Comparison of ENCODE assay signal across 8 mouse cellular contexts in the genomic region with DNA sequence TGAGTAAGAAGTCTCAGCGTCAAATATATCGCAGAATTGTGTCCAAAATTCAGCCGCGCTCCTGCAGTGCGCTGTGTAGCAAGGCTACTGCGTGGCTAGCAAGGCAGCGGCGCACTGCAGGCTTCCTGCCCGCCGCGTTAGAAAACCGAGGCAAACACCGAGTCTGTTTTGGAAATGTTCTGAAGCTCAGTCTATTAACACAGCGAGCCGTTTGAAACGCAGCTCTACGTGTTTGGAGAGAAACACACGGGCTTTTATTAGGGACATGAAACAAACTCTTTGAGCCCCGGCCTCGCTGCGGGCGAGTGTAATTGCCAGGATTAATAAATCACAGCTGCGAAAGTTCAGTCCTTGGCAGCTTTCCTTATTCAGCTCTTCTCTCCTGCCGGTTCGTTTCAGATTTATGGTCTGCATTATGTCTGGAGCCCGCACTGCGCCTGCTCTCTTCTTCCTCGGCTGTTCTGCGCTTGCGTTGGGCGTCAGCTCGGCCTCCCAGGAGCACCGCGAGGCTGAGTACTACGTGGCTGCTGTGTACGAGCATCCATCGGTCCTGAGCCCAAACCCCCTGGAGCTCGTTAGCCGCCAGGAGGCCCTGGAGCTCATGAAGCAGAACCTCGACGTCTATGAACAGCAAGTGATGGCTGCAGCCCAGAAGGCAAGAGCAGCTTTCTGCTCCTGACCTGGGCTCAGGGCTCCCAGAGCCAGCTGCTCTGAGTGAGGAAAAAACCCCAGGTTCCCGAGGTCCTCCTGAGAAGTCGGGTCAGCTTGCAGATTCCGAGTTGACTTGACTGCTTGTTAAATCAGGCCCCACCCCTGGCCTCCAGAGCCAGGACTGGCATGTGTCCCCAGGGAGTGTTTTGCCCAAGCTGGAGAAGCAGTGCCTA. TPM values are rescaled to one million over a fixed set of nuclear protein-coding genes. Genes with fewer than 3 reads are reported as not detected.
A peak's percentile ranks its signal among the peaks of the same experiment; 100 is the strongest.
DNase-seq lines count a peak whose midpoint lies in the region; ATAC-seq lines count a peak whose summit lies in the region.

No protein-coding gene starts in this region.

- peak overlapping the region; percentile 74 for H3K4me2 ChIP-seq in intestine, embryonic 15.5 days (replicated peaks)

- H3K36me3 ChIP-seq in intestine, embryonic 15.5 days = no peaks in the 10 kb centered on the region
- H3K36me3 ChIP-seq in megakaryocyte, embryonic 14.5 days (replicated peaks; ENCODE audit: low read length) = peaks cover 37% of the 10 kb centered on the region

- H3K4me1 ChIP-seq in intestine, embryonic 15.5 days (replicated peaks) = peaks cover 56% of the 10 kb centered on the region
- peaks cover 99% of the 10 kb centered on the region for H3K4me1 ChIP-seq in megakaryocyte, embryonic 14.5 days

- H3K27ac ChIP-seq in intestine, embryonic 15.5 days = peak overlapping the region; percentile 98

- no peaks in the 10 kb centered on the region for H3K9me3 ChIP-seq in intestine, embryonic 15.5 days
- H3K9me3 ChIP-seq in megakaryocyte, embryonic 14.5 days = 0 out of 2 replicates have a peak, but pooled peaks cover 3% of the 10 kb centered on the region

- peak overlapping the region; percentile 41 for H3K9ac ChIP-seq in intestine, embryonic 15.5 days

- H3K4me3 ChIP-seq in intestine, embryonic 15.5 days (replicated peaks) = peak overlapping the region; percentile 31
- peak overlapping the region; percentile 90 for H3K4me3 ChIP-seq in megakaryocyte, embryonic 14.5 days (replicated peaks)

- intact Hi-C loops in left cerebral cortex, postnatal 10 days (cut with DNase I) = loop anchor here (2.0 to 5.0 kb wide), 2 partner anchors 35 to 119 kb away; no protein-coding TSS in a partner anchor

- WGBS in intestine, embryonic 15.5 days = 2% methylated on average over 44 of the region's 44 CpGs

- peak; percentile 94 for DNase-seq in adrenal gland, adult 2 months
- peak; percentile 82 for DNase-seq in embryo, embryonic 9.5 days (ENCODE audit: extremely low spot score)
- DNase-seq in gastrocnemius, postnatal 4 days (ENCODE audit: low spot score in 2 of 2) = peak; percentile 68 to 86
- DNase-seq in left cerebral cortex, postnatal 10 days (ENCODE audit: extremely low spot score in 1 of 2, low spot score in 2 of 2) = peak; percentile 90 to 91
- DNase-seq in right cerebral cortex, postnatal 10 days (ENCODE audit: low spot score in 2 of 2) = peak; percentile 94 to 95
- peak; percentile 75 for DNase-seq in urinary bladder, postnatal 25 days (ENCODE audit: low spot score)

- H3K27me3 ChIP-seq in intestine, embryonic 15.5 days (replicated peaks) = no peaks in the 10 kb centered on the region
- no peaks in the 10 kb centered on the region for H3K27me3 ChIP-seq in megakaryocyte, embryonic 14.5 days (replicated peaks)

- ATAC-seq in intestine, embryonic 15.5 days = peak; percentile 93

RNA-seq across cellular contexts. Expression of a gene that starts 20.8 kb away (rescaled TPM):
- total RNA-seq in adrenal gland, adult 2 months (2021) = 10 to 100 TPM; 38.9 to 67.1 TPM
- 10.8 and 15.2 TPM in 2 replicates for polyA plus RNA-seq in adrenal gland, adult 2 months (2012; rRNA removed)
- total RNA-seq in gastrocnemius, postnatal 4 days (2021) = 10 to 100 TPM; 15.0 to 15.4 TPM
- 15.5 and 17.4 TPM in 2 replicates for polyA plus RNA-seq in intestine, embryonic 15.5 days (2015; fragmentation: Nextera tagmentation; extraction: Ambion mirVana)
- 1 to 10 TPM; 6.4 to 7.8 TPM for total RNA-seq in left cerebral cortex, postnatal 10 days (2021)
- 2.9 TPM in 1 of 2 replicates, not detected in the other for polyA plus RNA-seq in megakaryocyte, embryonic 14.5 days (2012; ENCODE audit: insufficient read depth, low replicate concordance)

RNA-seq across cellular contexts. Expression of a gene that starts 21.1 kb away (rescaled TPM):
- total RNA-seq in adrenal gland, adult 2 months (2021) = 10 to 100 TPM; 55.6 to 63.4 TPM
- polyA plus RNA-seq in adrenal gland, adult 2 months (2012; rRNA removed) = 45.8 and 46.2 TPM in 2 replicates
- total RNA-seq in gastrocnemius, postnatal 4 days (2021) = 10 to 100 TPM; 16.9 to 19.1 TPM
- 27.6 TPM in 2 replicates for polyA plus RNA-seq in intestine, embryonic 15.5 days (2015; fragmentation: Nextera tagmentation; extraction: Ambion mirVana)
- 1 to 10 TPM; 7.4 to 9.9 TPM for total RNA-seq in left cerebral cortex, postnatal 10 days (2021)
- polyA plus RNA-seq in megakaryocyte, embryonic 14.5 days (2012; ENCODE audit: insufficient read depth, low replicate concordance) = 2.2 and 10.5 TPM in 2 replicates

RNA-seq across cellular contexts. Expression of a gene that starts 21.2 kb away (rescaled TPM):
- total RNA-seq in adrenal gland, adult 2 months (2021) = 1 to 10 TPM in 1 of 2 experiments, not detected in 1; 2.3 TPM
- 1.9 TPM in 1 of 2 replicates, not detected in the other for polyA plus RNA-seq in adrenal gland, adult 2 months (2012; rRNA removed)
- not detected for total RNA-seq in gastrocnemius, postnatal 4 days (2021)
- 1.3 TPM in 1 of 2 replicates, not detected in the other for polyA plus RNA-seq in intestine, embryonic 15.5 days (2015; fragmentation: Nextera tagmentation; extraction: Ambion mirVana)
- total RNA-seq in left cerebral cortex, postnatal 10 days (2021) = under 1 TPM in 1 of 2 experiments, not detected in 1; 0.79 TPM
- polyA plus RNA-seq in megakaryocyte, embryonic 14.5 days (2012; ENCODE audit: insufficient read depth, low replicate concordance) = not detected in 2 replicates

Comparison
In these comparisons a context has a peak if more than half of its experiments do, and no peak if none do; other contexts are left out.
1. Peak in every context shown above with its lines: DNase-seq, ATAC-seq, H3K4me3 ChIP-seq and H3K27ac ChIP-seq.